Mouse (Mus musculus): ENCODE data around the gene Cbfa2t2. TPM values are rescaled to one million over a fixed set of nuclear protein-coding genes. Genes with fewer than 3 reads are reported as not detected.

Cbfa2t2 gene
- polyA plus RNA-seq, 1 experiment from 2014 or later: 48.8 TPM

- H3K4me3 ChIP-seq (ENCODE audit: low read depth, low read length): peak overlapping the region; percentile 67
- H3K36me3 ChIP-seq (ENCODE audit: control insufficient read depth, insufficient read depth, low read length): no peaks in the 10 kb centered on the region
- WGBS: 28% methylated on average over 11 of the region's 11 CpGs
- peak overlapping the region; percentile 72 for H3K9ac ChIP-seq (replicated peaks; ENCODE audit: low read depth, low read length)
- H3K27ac ChIP-seq (ENCODE audit: low read depth, low read length): no peak overlapping the region; the same call in 1 of the 2 replicates
- peaks cover 7% of the 10 kb centered on the region; the same call in 1 of the 2 replicates for H3K4me1 ChIP-seq (ENCODE audit: control insufficient read depth, insufficient read depth, low read length)
- H3K9me3 ChIP-seq (ENCODE audit: control insufficient read depth, low read length): no peaks in the 10 kb centered on the region
- no peak; the same call in 1 of the 2 replicates for ATAC-seq (ENCODE audit: low read depth)
- H3K27me3 ChIP-seq (ENCODE audit: control insufficient read depth, insufficient read depth, low read length): no peaks in the 10 kb centered on the region
- H3K4me2 ChIP-seq (ENCODE audit: low read depth, low read length): peak overlapping the region; percentile 59
These were observed 29.1 kb upstream of the Cbfa2t2 start for GRCm38 (mm10) chr2:154407063-154407642.

DNA sequence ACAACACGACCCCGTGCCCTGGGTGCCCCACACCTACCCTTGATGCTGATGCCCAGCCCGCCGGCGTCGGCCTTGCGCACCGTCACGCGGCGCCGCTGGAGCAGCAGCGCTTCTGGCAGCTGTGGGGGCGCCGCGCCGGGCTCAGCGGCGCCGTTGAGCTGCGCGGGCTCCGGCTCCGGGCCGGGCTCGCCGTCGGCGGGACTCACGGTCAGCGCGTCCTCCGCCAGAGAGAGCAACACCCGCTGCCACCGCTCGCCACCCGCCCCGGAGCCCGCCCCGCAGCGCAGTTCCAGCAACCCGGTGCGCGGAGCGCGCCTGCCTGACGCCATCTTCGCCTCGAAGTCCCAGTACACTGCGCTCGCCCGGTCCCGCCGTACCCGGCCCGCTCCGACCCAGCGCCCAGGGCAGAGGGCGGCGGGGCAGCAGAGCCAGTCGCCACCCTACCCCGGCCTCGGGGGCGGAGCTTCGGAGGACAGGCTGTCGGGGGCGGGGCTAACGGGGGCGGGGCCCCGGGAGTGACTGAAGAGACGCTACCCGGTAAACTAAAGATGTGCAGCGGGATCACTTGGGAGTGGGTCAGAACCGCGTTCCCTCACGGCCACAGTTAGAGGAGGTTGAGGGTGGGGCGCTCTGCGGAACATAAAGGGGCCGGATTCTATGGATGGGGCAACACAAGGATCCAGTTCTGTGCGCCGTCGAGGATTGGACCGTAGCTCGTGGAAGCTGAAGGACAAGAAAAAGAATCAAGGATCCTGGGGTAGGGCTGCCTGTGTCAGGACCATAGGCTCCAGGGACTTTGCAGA is 28.4 kb upstream of the Cbfa2t2 start, which contains the start of gene Snta1:
Snta1 (minus strand) TSS at position 457 of the 803 bp plus-strand sequence.
- 2% methylated on average over 76 of the region's 84 CpGs for WGBS
- ATAC-seq (ENCODE audit: low read depth): peak; percentile 82
- no peak within 1 kb of the TSS; the same call in 1 of the 2 replicates for H3K27ac ChIP-seq (ENCODE audit: low read depth, low read length)
- peak within 1 kb of the TSS; percentile 59 for H3K4me2 ChIP-seq (ENCODE audit: low read depth, low read length)
- no peaks in the 10 kb centered on the region for H3K36me3 ChIP-seq (ENCODE audit: control insufficient read depth, insufficient read depth, low read length)
- H3K4me1 ChIP-seq (ENCODE audit: control insufficient read depth, insufficient read depth, low read length): peaks cover 7% of the 10 kb centered on the region; the same call in 1 of the 2 replicates
- peak within 1 kb of the TSS; percentile 72 for H3K9ac ChIP-seq (replicated peaks; ENCODE audit: low read depth, low read length)
- H3K4me3 ChIP-seq (ENCODE audit: low read depth, low read length): peak within 1 kb of the TSS; percentile 67
- H3K27me3 ChIP-seq (ENCODE audit: control insufficient read depth, insufficient read depth, low read length): no peaks in the 10 kb centered on the region
- no peaks in the 10 kb centered on the region for H3K9me3 ChIP-seq (ENCODE audit: control insufficient read depth, low read length)

GRCm38 (mm10) chr2:154410355-154410754 is 25.9 kb upstream of the Cbfa2t2 start:
- 60% methylated on average over 2 of the region's 2 CpGs for WGBS
- no peak overlapping the region for H3K27ac ChIP-seq (ENCODE audit: low read depth, low read length)

GRCm38 (mm10) chr2:154412018-154412666 is 24.1 kb upstream of the Cbfa2t2 start:
- H3K9me3 ChIP-seq (ENCODE audit: control insufficient read depth, low read length): no peaks in the 10 kb centered on the region
- 64% methylated on average over 7 of the region's 7 CpGs for WGBS
- no peak overlapping the region for H3K4me3 ChIP-seq (ENCODE audit: low read depth, low read length)
- no peak overlapping the region for H3K9ac ChIP-seq (replicated peaks; ENCODE audit: low read depth, low read length)
- H3K27me3 ChIP-seq (ENCODE audit: control insufficient read depth, insufficient read depth, low read length): no peaks in the 10 kb centered on the region
- no peak for ATAC-seq (ENCODE audit: low read depth)
- H3K4me2 ChIP-seq (ENCODE audit: low read depth, low read length): no peak overlapping the region
- H3K36me3 ChIP-seq (ENCODE audit: control insufficient read depth, insufficient read depth, low read length): no peaks in the 10 kb centered on the region
- H3K27ac ChIP-seq (ENCODE audit: low read depth, low read length): no peak overlapping the region
- H3K4me1 ChIP-seq (ENCODE audit: control insufficient read depth, insufficient read depth, low read length): no peaks in the 10 kb centered on the region

More at GRCm38 (mm10) chr2:154410355-154410754, 25.9 kb upstream of the Cbfa2t2 start:
- Histone ChIP-seq H3K27me3 (ENCODE audit: control insufficient read depth, insufficient read depth, low read length) (no peaks in the 10 kb centered on the region), H3K9me3 (ENCODE audit: control insufficient read depth, low read length) (no peaks in the 10 kb centered on the region), H3K4me2 (ENCODE audit: low read depth, low read length) (no peak overlapping the region), H3K4me1 (ENCODE audit: control insufficient read depth, insufficient read depth, low read length) (peaks cover 7% of the 10 kb centered on the region; the same call in 1 of the 2 replicates), H3K4me3 (ENCODE audit: low read depth, low read length) (no peak overlapping the region), H3K9ac (replicated peaks; ENCODE audit: low read depth, low read length) (no peak overlapping the region), H3K36me3 (ENCODE audit: control insufficient read depth, insufficient read depth, low read length) (no peaks in the 10 kb centered on the region)
- no peak for ATAC-seq (ENCODE audit: low read depth)

DNA sequence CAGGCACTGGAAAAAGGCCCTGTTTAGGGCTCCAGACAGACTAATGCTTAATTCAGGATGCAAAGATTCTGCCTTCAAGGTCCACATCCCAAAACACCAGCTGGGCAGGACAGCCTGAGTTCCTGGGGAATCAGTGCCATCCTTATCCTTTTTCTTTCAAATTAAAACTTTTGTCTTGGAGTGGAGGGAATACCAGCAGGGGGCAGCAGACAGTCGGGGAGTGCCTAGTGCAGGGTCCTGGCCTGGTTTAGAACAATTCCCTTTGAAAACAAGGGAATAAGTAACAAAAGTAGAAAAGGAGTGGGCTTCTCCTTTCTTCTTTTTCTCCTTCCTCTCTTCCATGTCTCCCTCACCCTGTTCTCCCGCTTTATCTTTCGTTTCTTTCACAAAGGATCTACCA is 19.2 kb upstream of the Cbfa2t2 start:
- WGBS: 7% methylated on average over 3 of the region's 3 CpGs
- Histone ChIP-seq H3K27ac (ENCODE audit: low read depth, low read length) (no peak overlapping the region), H3K27me3 (ENCODE audit: control insufficient read depth, insufficient read depth, low read length) (no peaks in the 10 kb centered on the region), H3K36me3 (ENCODE audit: control insufficient read depth, insufficient read depth, low read length) (no peaks in the 10 kb centered on the region), H3K9ac (replicated peaks; ENCODE audit: low read depth, low read length) (no peak overlapping the region), H3K9me3 (ENCODE audit: control insufficient read depth, low read length) (no peaks in the 10 kb centered on the region), H3K4me1 (ENCODE audit: control insufficient read depth, insufficient read depth, low read length) (no peaks in the 10 kb centered on the region), H3K4me2 (ENCODE audit: low read depth, low read length) (no peak overlapping the region), H3K4me3 (ENCODE audit: low read depth, low read length) (no peak overlapping the region)
- no peak for ATAC-seq (ENCODE audit: low read depth)

DNA sequence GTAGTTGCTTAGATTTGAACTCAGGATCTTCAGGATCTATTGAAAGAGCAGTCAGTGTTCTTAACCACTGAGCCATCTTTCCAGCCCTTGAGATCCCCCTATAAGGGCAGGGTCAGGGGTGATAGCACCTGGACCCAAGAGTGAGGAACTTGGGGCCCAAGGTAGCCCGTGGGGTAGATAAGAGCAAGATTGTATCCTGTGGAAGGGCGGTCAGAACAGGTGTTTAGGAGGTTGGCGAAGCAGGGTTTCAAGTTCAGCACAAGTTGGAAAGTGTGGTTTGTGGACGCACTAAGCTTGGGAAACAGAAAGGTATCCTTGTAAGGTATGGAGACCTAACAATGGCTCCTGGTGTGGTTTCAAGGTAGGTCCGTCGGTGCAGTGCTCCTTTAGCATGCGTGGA is 18.3 kb upstream of the Cbfa2t2 start:
- Histone ChIP-seq H3K4me1 (ENCODE audit: control insufficient read depth, insufficient read depth, low read length) (no peaks in the 10 kb centered on the region), H3K4me3 (ENCODE audit: low read depth, low read length) (no peak overlapping the region), H3K4me2 (ENCODE audit: low read depth, low read length) (no peak overlapping the region), H3K27me3 (ENCODE audit: control insufficient read depth, insufficient read depth, low read length) (no peaks in the 10 kb centered on the region), H3K27ac (ENCODE audit: low read depth, low read length) (no peak overlapping the region), H3K9ac (replicated peaks; ENCODE audit: low read depth, low read length) (no peak overlapping the region), H3K36me3 (ENCODE audit: control insufficient read depth, insufficient read depth, low read length) (no peaks in the 10 kb centered on the region), H3K9me3 (ENCODE audit: control insufficient read depth, low read length) (no peaks in the 10 kb centered on the region)
- 91% methylated on average over 7 of the region's 7 CpGs for WGBS
- no peak for ATAC-seq (ENCODE audit: low read depth)

GRCm38 (mm10) chr2:154419631-154420515 is 16.4 kb upstream of the Cbfa2t2 start:
- Histone ChIP-seq H3K4me2 (ENCODE audit: low read depth, low read length) (no peak overlapping the region), H3K27ac (ENCODE audit: low read depth, low read length) (no peak overlapping the region), H3K27me3 (ENCODE audit: control insufficient read depth, insufficient read depth, low read length) (no peaks in the 10 kb centered on the region), H3K9me3 (ENCODE audit: control insufficient read depth, low read length) (no peaks in the 10 kb centered on the region), H3K4me1 (ENCODE audit: control insufficient read depth, insufficient read depth, low read length) (no peaks in the 10 kb centered on the region), H3K36me3 (ENCODE audit: control insufficient read depth, insufficient read depth, low read length) (no peaks in the 10 kb centered on the region), H3K9ac (replicated peaks; ENCODE audit: low read depth, low read length) (no peak overlapping the region), H3K4me3 (ENCODE audit: low read depth, low read length) (no peak overlapping the region)
- 68% methylated on average over 9 of the region's 9 CpGs for WGBS
- ATAC-seq (ENCODE audit: low read depth): no peak

DNA sequence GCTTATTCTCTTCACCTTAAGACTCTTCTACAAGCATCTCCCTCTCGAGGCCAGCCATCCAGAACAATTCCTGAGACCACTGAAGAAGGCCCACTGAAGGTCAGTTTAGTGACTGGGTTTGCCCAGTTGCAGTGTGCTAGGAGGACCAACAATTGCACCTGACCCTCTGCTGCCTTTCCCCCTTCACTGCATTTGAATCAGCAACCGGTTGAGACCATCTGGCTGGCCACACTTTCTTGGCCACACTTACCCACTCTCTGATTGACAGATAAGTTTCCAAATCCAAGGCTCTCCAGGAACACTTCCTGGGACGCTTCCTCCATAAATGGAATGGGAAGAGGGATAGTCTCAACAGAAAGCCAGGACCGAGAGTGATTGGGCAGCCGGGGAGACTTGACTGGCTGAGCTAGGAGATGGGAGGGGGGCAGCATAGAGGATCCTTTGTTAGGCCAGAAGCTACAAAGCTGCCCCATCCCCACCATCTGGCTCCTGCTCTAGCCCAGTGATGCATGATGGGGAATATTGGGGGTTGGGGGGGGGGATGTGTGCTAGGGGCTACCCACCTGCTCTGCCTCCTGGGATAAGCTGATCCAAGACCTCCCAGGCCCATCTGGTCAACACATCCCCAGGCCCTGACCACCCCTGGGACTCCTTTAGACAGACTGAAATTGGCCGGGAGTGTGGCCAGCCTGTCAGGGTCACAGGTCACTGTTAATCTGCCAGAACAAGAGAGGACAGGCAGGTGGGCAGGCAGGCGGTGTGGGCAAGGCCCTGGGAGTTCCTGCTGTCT is 15.1 kb upstream of the Cbfa2t2 start:
- 20% methylated on average over 7 of the region's 7 CpGs for WGBS
- Histone ChIP-seq H3K27me3 (ENCODE audit: control insufficient read depth, insufficient read depth, low read length) (no peaks in the 10 kb centered on the region), H3K4me1 (ENCODE audit: control insufficient read depth, insufficient read depth, low read length) (no peaks in the 10 kb centered on the region; the same call in 1 of the 2 replicates), H3K4me3 (ENCODE audit: low read depth, low read length) (no peak overlapping the region), H3K4me2 (ENCODE audit: low read depth, low read length) (no peak overlapping the region), H3K9ac (replicated peaks; ENCODE audit: low read depth, low read length) (no peak overlapping the region), H3K36me3 (ENCODE audit: control insufficient read depth, insufficient read depth, low read length) (no peaks in the 10 kb centered on the region), H3K27ac (ENCODE audit: low read depth, low read length) (peak overlapping the region; percentile 39; the same call in 1 of the 2 replicates), H3K9me3 (ENCODE audit: control insufficient read depth, low read length) (no peaks in the 10 kb centered on the region)
- peak; percentile 78 for ATAC-seq (ENCODE audit: low read depth)

Measured in neural tube, embryonic 14.5 days (tissue).